Mouse (Mus musculus) liver, embryonic 11.5 days (tissue): Measurements from ENCODE around the gene Tex30. TPM values are rescaled to one million over a fixed set of nuclear protein-coding genes. Genes with fewer than 3 reads are reported as not detected.

Experiments used
- ATAC-seq: fragments of 200-750 bp; cut with Nextera tagmentation; replicated peaks from 2 replicates; pipeline ENCODE4 v1.8.0; 2017; ENCODE audit warnings: moderate number of reproducible peaks, mild to moderate bottlenecking, moderate TSS enrichment, moderate library complexity; ENCODE audit not compliant: low FRiP score
- DNase-seq: peaks from one replicate; pipeline ENCODE4 v3.0.0-alpha.2; 2017; ENCODE audit warnings: low spot score
- H3K27ac ChIP-seq: fragments of 300-500 bp; sonication (generic); 2 replicates; pipeline ENCODE4 v1.5.1; 2014; ENCODE audit warnings: mild to moderate bottlenecking, low read depth, low read length, control low read depth
- H3K27me3 ChIP-seq: fragments of 300-500 bp; sonication (generic); replicated peaks from 2 replicates; pipeline ENCODE4 v1.6.1; 2014; ENCODE audit warnings: low read length, mixed read lengths; ENCODE audit not compliant: control insufficient read depth, insufficient read depth
- H3K36me3 ChIP-seq: fragments of 300-500 bp; sonication (generic); 2 replicates; pipeline ENCODE4 v1.6.1; 2014; ENCODE audit warnings: mild to moderate bottlenecking, low read length, moderate library complexity, mixed read lengths; ENCODE audit not compliant: control insufficient read depth, insufficient read depth
- H3K4me1 ChIP-seq: fragments of 300-500 bp; sonication (generic); replicated peaks from 2 replicates; pipeline ENCODE4 v1.6.1; 2014; ENCODE audit warnings: low read length, mixed read lengths; ENCODE audit not compliant: control insufficient read depth, insufficient read depth
- H3K4me2 ChIP-seq: fragments of 300-500 bp; sonication (generic); 2 replicates; pipeline ENCODE4 v1.6.1; 2014; ENCODE audit warnings: mild to moderate bottlenecking, control low read depth, moderate library complexity
- H3K4me3 ChIP-seq: fragments of 300-500 bp; sonication (generic); 2 replicates; pipeline ENCODE4 v1.5.1; 2014; ENCODE audit warnings: low read depth, low read length, control low read depth
- H3K9ac ChIP-seq: fragments of 300-500 bp; sonication (generic); 2 replicates; pipeline ENCODE4 v1.6.1; 2014; ENCODE audit warnings: low read depth, low read length, control low read depth
- H3K9me3 ChIP-seq: fragments of 300-500 bp; sonication (generic); 2 replicates; pipeline ENCODE4 v1.6.1; 2016; ENCODE audit warnings: low read length, inconsistent platforms, mixed read lengths; ENCODE audit not compliant: control insufficient read depth
- WGBS: fragments of 180-500 bp; shearing (Covaris S2); extraction: QIAGEN DNeasy Blood & Tissue Kit; methylation state at CpG from one replicate; pipeline ENCODE4 v1.1.7; 2014; 5-methylcytosine and 5-hydroxymethylcytosine counted together
- polyA plus RNA-seq: library from polyadenylated mRNA; unstranded; fragments of >200 nt; fragmentation: Nextera tagmentation; extraction: Ambion mirVana; gene quantifications from 2 replicates; pipeline ENCODE4 v1.2.1, GENCODE M21; 2014

Gene Tex30
- 123 and 133 TPM in 2 replicates for polyA plus RNA-seq

DNA sequence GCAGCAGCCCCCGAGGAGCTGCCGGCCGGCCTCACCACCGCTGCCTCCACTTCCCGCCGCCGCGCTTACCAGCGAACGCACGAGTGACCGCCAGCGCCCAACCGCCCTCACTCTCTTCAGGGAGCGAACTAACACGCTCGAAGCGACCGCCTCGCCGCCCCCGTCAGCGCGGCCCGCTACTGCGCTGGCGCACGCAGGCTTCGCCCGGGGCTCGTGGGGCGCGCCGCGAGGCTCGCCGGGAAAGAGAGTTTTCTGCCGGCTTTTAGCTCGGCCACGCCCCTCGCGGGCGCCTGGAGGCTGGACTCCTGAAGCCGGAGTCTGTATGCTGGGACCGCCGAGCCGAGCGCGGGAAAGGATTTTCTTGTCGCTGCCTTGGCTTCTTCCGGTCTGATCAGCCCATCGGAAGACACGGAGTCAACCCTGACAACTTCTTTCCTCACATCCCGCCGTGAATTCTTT is at the start of gene Tex30:
TSS of gene Tex30 (minus strand) at position 183 of the 459 bp plus-strand sequence.
- H3K4me3 ChIP-seq: peak within 1 kb of the TSS; percentile 91
- H3K4me2 ChIP-seq: peak within 1 kb of the TSS; percentile 75
- H3K9ac ChIP-seq: peak within 1 kb of the TSS; percentile 95
- ATAC-seq (peak; percentile 94), DNase-seq (peak; percentile 93)
- H3K36me3 ChIP-seq: peaks cover 12% of the 10 kb centered on the region; the same call in 1 of the 2 replicates
- WGBS: under 1% methylated on average over 53 of the region's 55 CpGs
- no peaks in the 10 kb centered on the region for H3K27me3 ChIP-seq
- no peaks in the 10 kb centered on the region for H3K9me3 ChIP-seq
- H3K4me1 ChIP-seq: peaks cover 6% of the 10 kb centered on the region; the same call in 1 of the 2 replicates
- peak within 1 kb of the TSS; percentile 94 for H3K27ac ChIP-seq

GRCm38 (mm10) chr1:44148706-44149105 is 46.5 kb upstream of the Tex30 start:
- no peaks in the 10 kb centered on the region for H3K27me3 ChIP-seq
- peak overlapping the region; percentile 84 for H3K4me2 ChIP-seq
- H3K36me3 ChIP-seq: no peaks in the 10 kb centered on the region
- no peak for DNase-seq
- H3K4me3 ChIP-seq: peak overlapping the region; percentile 86
- WGBS: 45% methylated on average over 6 of the region's 6 CpGs
- H3K9ac ChIP-seq: 0 out of 2 replicates have a peak overlapping the region, but pooled peaks have one; percentile 13
- ATAC-seq: no peak
- H3K27ac ChIP-seq: no peak overlapping the region
- H3K4me1 ChIP-seq: 0 out of 2 replicates have a peak, but pooled peaks cover 5% of the 10 kb centered on the region
- no peaks in the 10 kb centered on the region for H3K9me3 ChIP-seq

- H3K9me3 ChIP-seq: no peaks in the 10 kb centered on the region
- H3K4me2 ChIP-seq: peak within 1 kb of the TSS; percentile 84
- H3K36me3 ChIP-seq: 0 out of 2 replicates have a peak, but pooled peaks cover 2% of the 10 kb centered on the region
- H3K4me3 ChIP-seq: peak within 1 kb of the TSS; percentile 86
- ATAC-seq (peak; percentile 97), DNase-seq (peak; percentile 86)
- peak within 1 kb of the TSS; percentile 84 for H3K27ac ChIP-seq
- WGBS: under 1% methylated on average over 66 of the region's 66 CpGs
- H3K27me3 ChIP-seq: no peaks in the 10 kb centered on the region
- peak within 1 kb of the TSS; percentile 90 for H3K9ac ChIP-seq
- 0 out of 2 replicates have a peak, but pooled peaks cover 5% of the 10 kb centered on the region for H3K4me1 ChIP-seq
Measured at GRCm38 (mm10) chr1:44147563-44148381, 45.5 kb upstream of the Tex30 start, which contains the start of gene Ercc5. Ercc5 (plus strand) TSS chr1:44147744.

GRCm38 (mm10) chr1:44142747-44143146 is 40.5 kb upstream of the Tex30 start:
- Histone ChIP-seq H3K36me3 (peaks cover 5% of the 10 kb centered on the region; the same call in 1 of the 2 replicates), H3K9ac (no peak overlapping the region), H3K27me3 (no peaks in the 10 kb centered on the region), H3K9me3 (no peaks in the 10 kb centered on the region), H3K4me2 (no peak overlapping the region), H3K4me1 (no peaks in the 10 kb centered on the region), H3K27ac (no peak overlapping the region), H3K4me3 (no peak overlapping the region)
- WGBS: 87% methylated on average over 5 of the region's 5 CpGs
- DNase-seq: no peak
- ATAC-seq: no peak

DNA sequence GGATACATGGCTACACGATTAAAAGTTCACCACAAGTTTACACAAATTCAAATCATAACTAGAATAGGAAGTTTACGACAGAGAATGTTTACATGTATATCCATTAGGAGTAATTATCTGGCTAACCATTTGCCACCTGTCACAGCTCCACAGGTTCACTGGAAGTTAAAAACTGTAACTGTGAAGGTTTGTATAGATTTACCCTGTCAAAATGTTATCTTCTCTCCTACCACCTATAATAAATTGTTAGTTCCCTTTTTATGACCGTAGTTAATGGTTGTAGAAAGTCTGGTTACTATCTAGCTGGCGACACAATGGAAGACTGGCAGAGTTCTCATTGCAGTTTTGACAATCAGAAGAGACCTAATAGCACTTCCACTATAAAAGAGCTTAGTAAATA is 38.0 kb upstream of the Tex30 start:
- no peak for ATAC-seq
- Histone ChIP-seq H3K27ac (no peak overlapping the region), H3K36me3 (peaks cover 5% of the 10 kb centered on the region; the same call in 1 of the 2 replicates), H3K9ac (no peak overlapping the region), H3K9me3 (no peaks in the 10 kb centered on the region), H3K27me3 (no peaks in the 10 kb centered on the region), H3K4me1 (no peaks in the 10 kb centered on the region), H3K4me3 (no peak overlapping the region), H3K4me2 (no peak overlapping the region)
- DNase-seq: no peak
- WGBS: 78% methylated on average over 4 of the region's 4 CpGs

GRCm38 (mm10) chr1:44129929-44130581 is 27.8 kb upstream of the Tex30 start:
- no peak for ATAC-seq
- H3K9ac ChIP-seq: no peak overlapping the region
- WGBS: 67% methylated on average over 4 of the region's 4 CpGs
- DNase-seq: no peak
- H3K4me1 ChIP-seq: no peaks in the 10 kb centered on the region
- no peaks in the 10 kb centered on the region; the same call in 1 of the 2 replicates for H3K36me3 ChIP-seq
- no peaks in the 10 kb centered on the region for H3K9me3 ChIP-seq
- H3K4me3 ChIP-seq: no peak overlapping the region
- no peaks in the 10 kb centered on the region for H3K27me3 ChIP-seq
- H3K27ac ChIP-seq: no peak overlapping the region
- no peak overlapping the region for H3K4me2 ChIP-seq

DNA sequence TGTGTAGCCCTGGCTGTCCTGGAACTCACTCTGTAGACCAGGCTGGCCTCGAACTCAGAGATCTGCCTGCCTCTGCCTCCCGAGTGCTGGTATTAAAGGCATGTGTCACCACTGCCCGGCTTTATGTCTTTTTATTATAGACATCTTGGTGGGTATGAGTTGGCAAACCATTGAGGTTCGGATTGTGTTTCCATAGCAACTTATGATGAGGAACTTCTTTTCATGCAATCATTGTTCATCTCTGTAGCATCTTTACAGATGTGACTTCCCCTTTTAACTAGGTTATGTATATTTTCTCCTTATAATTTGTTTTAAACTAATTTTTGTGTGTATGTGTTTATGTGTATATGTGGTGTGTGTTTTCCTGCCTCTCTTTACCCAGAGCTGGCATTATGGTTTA is 23.3 kb upstream of the Tex30 start:
- Histone ChIP-seq H3K4me1 (0 out of 2 replicates have a peak, but pooled peaks cover under 1% of the 10 kb centered on the region), H3K9me3 (no peaks in the 10 kb centered on the region), H3K27ac (no peak overlapping the region), H3K9ac (no peak overlapping the region), H3K27me3 (no peaks in the 10 kb centered on the region), H3K4me3 (no peak overlapping the region), H3K4me2 (no peak overlapping the region), H3K36me3 (no peaks in the 10 kb centered on the region; the same call in 1 of the 2 replicates)
- DNase-seq (no peak), ATAC-seq (no peak)
- WGBS: 90% methylated on average over 4 of the region's 4 CpGs

GRCm38 (mm10) chr1:44122256-44122655 is 20.0 kb upstream of the Tex30 start:
- H3K27me3 ChIP-seq: no peaks in the 10 kb centered on the region
- DNase-seq (no peak), ATAC-seq (no peak)
- no peak overlapping the region for H3K4me2 ChIP-seq
- no peaks in the 10 kb centered on the region for H3K9me3 ChIP-seq
- no peak overlapping the region for H3K9ac ChIP-seq
- WGBS: 55% methylated on average over 3 of the region's 3 CpGs
- peaks cover 7% of the 10 kb centered on the region; the same call in 1 of the 2 replicates for H3K4me1 ChIP-seq
- no peaks in the 10 kb centered on the region for H3K36me3 ChIP-seq
- no peak overlapping the region for H3K27ac ChIP-seq
- no peak overlapping the region for H3K4me3 ChIP-seq
